Mouse (Mus musculus) stomach, postnatal 0 days (tissue): ENCODE measurements around the gene Mpz.

Experiments
- CTCF ChIP-seq: IDR thresholded peaks from 2 replicates; pipeline ENCODE4 v1.5.1; 2016; ENCODE audit warnings: antibody characterized with exemption, low read depth, mild to moderate bottlenecking, moderate library complexity
- EP300 ChIP-seq: optimal IDR thresholded peaks from 2 replicates; pipeline ENCODE3; 2016; ENCODE audit warnings: antibody characterized with exemption

DNA sequence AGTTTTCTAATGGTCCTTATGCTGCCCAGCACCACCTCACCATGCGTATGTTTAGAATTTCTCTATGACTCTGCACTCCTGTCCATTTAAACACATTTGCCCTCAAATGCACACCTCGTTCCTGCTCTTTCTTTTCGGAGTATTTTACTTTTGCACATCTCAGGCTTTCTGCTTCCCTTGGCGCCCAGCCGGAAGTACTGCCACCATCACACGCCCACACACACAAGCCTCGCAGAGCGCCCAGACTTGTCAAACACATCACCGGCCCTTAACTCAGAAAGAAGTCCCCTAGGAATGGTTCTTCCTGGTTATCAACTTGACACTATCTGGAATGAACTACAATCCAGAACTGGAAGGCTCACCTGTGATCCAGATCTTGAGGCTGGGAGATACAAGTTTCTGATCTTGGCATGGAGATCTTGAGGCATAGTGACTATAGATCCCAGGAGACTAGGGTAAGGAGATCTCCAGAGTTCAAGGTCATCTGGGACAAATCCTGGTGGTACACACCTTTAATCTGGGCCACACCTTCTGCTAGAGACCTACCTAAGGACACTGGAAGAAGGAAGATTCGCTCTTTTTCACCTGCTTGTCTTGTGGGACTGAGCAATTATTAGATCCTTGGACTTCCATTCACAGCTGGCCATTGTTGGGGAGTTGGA is 47.2 kb upstream of the Mpz start:
- no peak for TF ChIP-seq EP300
- TF ChIP-seq CTCF, result no peak
